Mouse (Mus musculus) ovary, postnatal 10 days (tissue): Measurements from ENCODE around the gene Gm17174.
"Not testable (repeated sequence)": the region's sequence is repeated elsewhere in the genome, so short reads cannot be mapped to it uniquely, and the experiment has no call there.

ENCODE experiments used
- DNase-seq: peaks from one replicate; pipeline ENCODE4 v3.0.0; 2022; ENCODE audit warnings: low spot score

Gene Gm17174

GRCm38 (mm10) chr14:51592039-51592438 is at the start of gene Gm17174:
Gene Gm17174, minus strand, starts transcription at chr14:51592139.
- DNase-seq = not testable (repeated sequence)

- not testable (repeated sequence) for DNase-seq
These were observed 43.6 kb upstream of the Gm17174 start, which contains the start of gene Gm4181 for GRCm38 (mm10) chr14:51635566-51635965. Gene Gm4181, minus strand, starts transcription at chr14:51635666.

DNA sequence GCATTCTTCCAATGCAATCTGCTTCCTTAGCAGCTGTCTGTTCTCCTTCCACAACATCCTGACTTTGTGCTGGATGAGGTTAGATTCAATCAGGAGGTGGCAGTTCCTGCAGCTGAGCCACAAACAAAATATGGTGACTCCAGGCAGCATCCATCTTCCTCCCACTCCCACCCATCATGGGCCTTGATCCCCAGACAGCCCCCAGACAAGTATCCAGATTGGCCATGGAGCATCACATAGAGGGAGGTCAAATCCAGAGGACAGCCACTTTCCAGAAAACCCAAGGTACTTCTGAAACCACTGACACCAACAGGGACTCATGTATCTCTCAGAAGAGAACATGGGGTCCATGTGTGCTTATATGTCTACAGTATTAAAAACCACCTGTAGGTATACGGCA is 40.5 kb upstream of the Gm17174 start:
- DNase-seq = peak; percentile 13

GRCm38 (mm10) chr14:51611210-51611609 is 19.3 kb upstream of the Gm17174 start, which contains the start of gene Gm17078:
Gene Gm17078, minus strand, starts transcription at chr14:51611310.
- DNase-seq = no peak

DNA sequence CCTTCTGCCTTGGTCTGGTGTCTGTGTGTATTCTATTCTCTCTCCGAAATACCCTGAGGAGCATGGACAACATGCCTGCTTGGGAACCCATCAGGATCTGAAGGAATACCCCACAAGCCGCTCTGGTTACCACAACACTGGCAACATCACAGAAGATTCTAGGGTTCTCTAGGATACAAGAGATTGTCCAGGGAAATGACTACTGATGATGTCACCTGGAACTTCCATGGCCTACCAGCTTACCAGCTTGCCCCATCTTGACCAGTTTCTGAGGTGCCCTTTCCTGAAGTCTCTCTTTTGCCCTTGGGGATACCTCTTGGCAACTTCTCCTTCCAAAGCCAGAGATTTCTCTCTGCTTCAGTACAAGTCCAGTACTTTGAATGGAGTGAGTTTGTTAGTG is 18.0 kb downstream of the Gm17174 start, which contains the start of gene Gm17175:
Gm17175 (minus strand) TSS at position 101 of the 400 bp plus-strand sequence.
- DNase-seq = not testable (repeated sequence)

GRCm38 (mm10) chr14:51552490-51552889 is 39.4 kb downstream of the Gm17174 start, which contains the start of gene Gm5622:
Gene Gm5622, plus strand, starts transcription at chr14:51552790.
- no peak for DNase-seq
